Mouse (Mus musculus) lung, embryonic 15.5 days (tissue): Measurements from ENCODE around the gene Lrrfip1. TPM values are rescaled to one million over a fixed set of nuclear protein-coding genes. Genes with fewer than 3 reads are reported as not detected.

Experiments
- ATAC-seq: fragments of 200-750 bp; cut with Nextera tagmentation; 2 replicates; pipeline ENCODE4 v1.8.0; 2017; ENCODE audit warnings: moderate number of reproducible peaks, borderline replicate concordance; ENCODE audit not compliant: low FRiP score, low TSS enrichment; ENCODE audit errors: extremely low read depth
- H3K27ac ChIP-seq: fragments of 300-500 bp; sonication (generic); 2 replicates; pipeline ENCODE4 v1.5.1; 2015; ENCODE audit warnings: moderate library complexity, mild to moderate bottlenecking, inconsistent platforms
- H3K27me3 ChIP-seq: fragments of 300-500 bp; sonication (generic); 2 replicates; pipeline ENCODE4 v1.6.1; 2015; ENCODE audit warnings: inconsistent platforms
- H3K36me3 ChIP-seq: fragments of 300-500 bp; sonication (generic); 2 replicates; pipeline ENCODE4 v1.6.1; 2015; ENCODE audit warnings: inconsistent platforms
- H3K4me1 ChIP-seq: fragments of 300-500 bp; sonication (generic); 2 replicates; pipeline ENCODE4 v1.6.1; 2015; ENCODE audit warnings: inconsistent platforms
- H3K4me2 ChIP-seq: fragments of 300-500 bp; sonication (generic); 2 replicates; pipeline ENCODE4 v1.6.1; 2015; ENCODE audit warnings: inconsistent platforms, mild to moderate bottlenecking, moderate library complexity
- H3K4me3 ChIP-seq: fragments of 300-500 bp; sonication (generic); 2 replicates; pipeline ENCODE4 v1.5.1; 2015; ENCODE audit warnings: mild to moderate bottlenecking, inconsistent platforms
- H3K9ac ChIP-seq: fragments of 300-500 bp; sonication (generic); 2 replicates; pipeline ENCODE4 v1.6.1; 2015; ENCODE audit warnings: inconsistent platforms
- H3K9me3 ChIP-seq: fragments of 300-500 bp; sonication (generic); 2 replicates; pipeline ENCODE4 v1.6.1; 2016; ENCODE audit warnings: inconsistent platforms
- WGBS: fragments of 180-500 bp; shearing (Covaris S2); methylation state at CpG from one replicate; pipeline ENCODE4 v1.1.7; 2015; 5-methylcytosine and 5-hydroxymethylcytosine counted together
- polyA plus RNA-seq: library from polyadenylated mRNA; unstranded; fragments of >200 nt; fragmentation: Nextera tagmentation; extraction: Ambion mirVana; gene quantifications from 2 replicates; pipeline ENCODE4 v1.2.1, GENCODE M21; 2015

Lrrfip1 gene
- polyA plus RNA-seq, 1 experiment from 2014 or later, result 60.6 TPM

DNA sequence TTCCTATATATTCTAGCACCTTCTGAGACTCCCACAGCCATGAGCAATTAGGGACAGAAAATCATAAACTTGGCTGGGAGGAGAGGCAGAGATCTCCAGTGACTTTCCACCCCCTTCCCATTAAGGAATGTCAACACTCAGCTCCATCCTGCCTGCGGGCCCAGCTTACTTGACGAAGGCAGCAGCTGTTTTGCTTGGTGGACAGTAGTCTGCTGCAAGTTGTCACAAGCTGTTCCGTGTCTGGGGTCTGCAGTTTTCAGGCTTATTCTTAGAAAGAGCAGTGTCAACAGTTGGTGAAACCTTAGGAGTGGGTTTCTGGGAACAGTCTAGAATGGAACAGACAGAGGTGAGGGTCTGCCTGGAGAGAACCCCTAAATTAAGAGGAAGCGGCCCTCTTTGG lies 62.6 kb downstream of the Lrrfip1 start:
- no peak for ATAC-seq
- Histone ChIP-seq H3K4me3 (no peak overlapping the region), H3K27me3 (no peaks in the 10 kb centered on the region), H3K36me3 (no peaks in the 10 kb centered on the region), H3K4me1 (peaks cover 70% of the 10 kb centered on the region), H3K27ac (no peak overlapping the region), H3K4me2 (no peak overlapping the region), H3K9me3 (no peaks in the 10 kb centered on the region), H3K9ac (no peak overlapping the region)
- 33% methylated on average over 4 of the region's 4 CpGs for WGBS

DNA sequence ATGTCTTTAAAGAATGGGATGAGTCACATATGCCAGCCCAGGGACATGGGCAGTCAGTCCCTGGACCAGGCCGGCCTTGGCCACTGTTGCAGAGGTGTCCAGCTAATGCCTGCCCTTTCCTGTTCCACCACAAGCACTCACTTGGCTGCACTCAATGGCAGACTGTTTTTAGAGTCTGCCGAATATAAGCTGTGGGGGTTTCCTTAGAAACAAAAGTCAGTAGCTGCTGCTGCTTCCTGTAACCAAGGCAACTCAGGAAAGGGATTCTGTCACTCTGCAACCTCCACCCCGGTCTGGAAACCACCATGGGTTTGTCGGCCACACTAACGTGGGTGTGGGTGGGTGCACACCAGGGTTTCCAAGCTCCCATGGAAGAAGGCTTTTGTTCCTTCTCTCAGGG lies 63.8 kb downstream of the Lrrfip1 start:
- Histone ChIP-seq H3K36me3 (no peaks in the 10 kb centered on the region), H3K4me1 (peaks cover 67% of the 10 kb centered on the region), H3K27ac (peak overlapping the region; percentile 49), H3K27me3 (no peaks in the 10 kb centered on the region), H3K4me3 (no peak overlapping the region), H3K9ac (no peak overlapping the region), H3K4me2 (no peak overlapping the region), H3K9me3 (no peaks in the 10 kb centered on the region)
- WGBS, result 26% methylated on average over 5 of the region's 5 CpGs
- ATAC-seq, result peak; percentile 29; the same call in 1 of the 2 replicates

DNA sequence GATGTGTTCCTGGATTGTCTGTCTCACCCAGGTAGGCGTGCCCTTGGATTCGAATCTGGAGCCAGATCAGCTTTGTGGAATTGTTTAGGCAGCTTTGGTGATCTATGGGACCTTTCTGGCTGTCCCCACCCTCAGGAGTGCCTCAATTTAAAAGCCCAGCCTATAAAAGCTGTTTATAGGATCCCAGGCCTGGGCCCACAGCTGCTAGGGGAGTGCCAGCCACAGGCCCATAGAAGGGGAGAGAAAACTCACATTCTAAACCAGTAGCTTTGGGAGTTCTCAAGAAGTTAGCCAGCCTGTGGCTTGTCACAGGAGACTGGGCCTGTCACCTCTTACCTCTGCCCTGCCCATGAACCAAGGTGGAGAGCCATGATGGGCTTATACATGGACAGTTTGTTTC lies 65.5 kb downstream of the Lrrfip1 start:
- WGBS, result 84% methylated on average over 2 of the region's 2 CpGs
- no peak for ATAC-seq
- H3K9ac ChIP-seq, result no peak overlapping the region
- H3K4me1 ChIP-seq, result peaks cover 66% of the 10 kb centered on the region
- H3K9me3 ChIP-seq, result no peaks in the 10 kb centered on the region
- H3K4me3 ChIP-seq, result no peak overlapping the region
- no peaks in the 10 kb centered on the region for H3K27me3 ChIP-seq
- H3K36me3 ChIP-seq, result no peaks in the 10 kb centered on the region
- H3K27ac ChIP-seq, result no peak overlapping the region
- H3K4me2 ChIP-seq, result no peak overlapping the region

DNA sequence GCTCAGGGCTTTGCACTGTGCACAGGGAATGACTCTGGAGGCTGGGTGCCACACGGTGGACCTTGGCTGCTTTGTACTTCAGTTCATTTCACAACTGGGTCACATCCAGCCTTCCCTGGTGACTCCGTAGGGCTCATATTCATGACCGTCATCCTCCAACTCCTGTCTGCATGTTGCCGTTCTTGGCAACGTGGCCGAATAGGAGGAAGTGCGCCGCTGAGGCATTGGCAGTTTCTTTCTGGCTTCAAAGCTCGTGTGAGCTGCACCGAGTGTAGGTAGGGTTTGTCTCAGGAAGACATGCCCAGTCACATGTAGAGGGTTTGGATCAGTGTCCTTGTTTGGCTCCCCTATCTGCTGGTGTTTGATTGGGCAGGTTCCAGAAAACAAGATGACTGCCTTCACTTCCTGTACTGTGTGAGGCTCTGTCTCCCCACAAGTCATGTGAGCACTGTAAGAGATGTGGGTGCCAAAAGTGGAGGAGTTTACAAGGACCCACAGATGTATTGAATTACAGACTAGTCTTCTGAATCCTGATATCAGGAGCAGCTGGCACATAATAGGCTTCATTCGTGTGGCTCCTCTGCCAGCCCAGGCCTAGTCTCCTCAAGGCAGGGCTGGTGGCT lies 66.5 kb downstream of the Lrrfip1 start:
- H3K9ac ChIP-seq, result no peak overlapping the region
- 77% methylated on average over 11 of the region's 11 CpGs for WGBS
- no peak overlapping the region for H3K4me3 ChIP-seq
- no peaks in the 10 kb centered on the region; the same call in 1 of the 2 replicates for H3K36me3 ChIP-seq
- no peaks in the 10 kb centered on the region for H3K9me3 ChIP-seq
- no peak overlapping the region for H3K27ac ChIP-seq
- no peak for ATAC-seq
- H3K27me3 ChIP-seq, result no peaks in the 10 kb centered on the region
- peaks cover 63% of the 10 kb centered on the region for H3K4me1 ChIP-seq
- H3K4me2 ChIP-seq, result no peak overlapping the region

DNA sequence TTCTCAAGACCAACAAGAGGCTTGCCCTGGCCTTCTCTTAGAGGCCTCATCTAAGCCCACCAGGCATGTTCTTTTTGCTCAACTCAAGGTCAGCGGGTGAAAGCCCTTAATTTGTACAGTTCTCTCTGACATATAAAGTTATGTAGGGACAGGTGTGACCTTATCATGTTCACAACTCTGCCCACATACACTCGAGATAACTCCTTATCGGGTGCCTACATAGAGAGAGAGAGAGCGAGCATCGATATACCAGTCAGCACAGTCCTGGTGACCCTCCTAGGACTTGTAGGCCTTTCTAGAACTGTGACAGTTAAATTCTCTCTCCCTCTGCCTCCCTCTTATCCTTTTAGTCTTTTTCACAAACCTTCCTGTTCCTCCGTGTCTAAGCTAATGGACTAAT lies 67.5 kb downstream of the Lrrfip1 start:
- H3K27me3 ChIP-seq, result no peaks in the 10 kb centered on the region
- no peak overlapping the region for H3K9ac ChIP-seq
- 74% methylated on average over 6 of the region's 6 CpGs for WGBS
- ATAC-seq, result no peak
- H3K4me2 ChIP-seq, result no peak overlapping the region
- no peak overlapping the region for H3K27ac ChIP-seq
- no peak overlapping the region for H3K4me3 ChIP-seq
- H3K36me3 ChIP-seq, result no peaks in the 10 kb centered on the region; the same call in 1 of the 2 replicates
- H3K9me3 ChIP-seq, result no peaks in the 10 kb centered on the region
- H3K4me1 ChIP-seq, result peaks cover 53% of the 10 kb centered on the region

DNA sequence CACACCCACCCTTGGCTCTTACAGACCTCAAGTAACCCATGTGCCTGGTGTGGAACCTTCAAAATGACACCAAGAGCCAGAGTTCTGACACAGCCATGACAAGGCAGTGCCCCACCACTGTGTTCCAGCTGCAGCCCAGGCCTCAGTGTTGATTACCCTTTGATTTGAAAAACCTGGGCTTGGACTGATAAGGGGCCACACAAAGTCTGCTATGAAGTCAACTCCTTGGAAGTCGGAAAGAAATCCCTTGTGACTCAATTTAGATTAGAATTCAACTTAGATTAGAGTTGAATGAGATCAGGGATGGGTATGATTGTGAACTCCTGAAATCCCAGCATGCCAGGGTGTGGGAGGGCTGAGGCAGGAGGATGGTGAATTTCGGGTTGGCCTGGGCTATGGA lies 68.1 kb downstream of the Lrrfip1 start:
- H3K4me1 ChIP-seq, result peaks cover 48% of the 10 kb centered on the region
- no peaks in the 10 kb centered on the region; the same call in 1 of the 2 replicates for H3K36me3 ChIP-seq
- no peak overlapping the region for H3K27ac ChIP-seq
- H3K9ac ChIP-seq, result no peak overlapping the region
- no peaks in the 10 kb centered on the region for H3K9me3 ChIP-seq
- H3K27me3 ChIP-seq, result no peaks in the 10 kb centered on the region
- no peak overlapping the region for H3K4me3 ChIP-seq
- no peak overlapping the region for H3K4me2 ChIP-seq
- WGBS, result 67% methylated on average over 2 of the region's 2 CpGs
- ATAC-seq, result no peak

DNA sequence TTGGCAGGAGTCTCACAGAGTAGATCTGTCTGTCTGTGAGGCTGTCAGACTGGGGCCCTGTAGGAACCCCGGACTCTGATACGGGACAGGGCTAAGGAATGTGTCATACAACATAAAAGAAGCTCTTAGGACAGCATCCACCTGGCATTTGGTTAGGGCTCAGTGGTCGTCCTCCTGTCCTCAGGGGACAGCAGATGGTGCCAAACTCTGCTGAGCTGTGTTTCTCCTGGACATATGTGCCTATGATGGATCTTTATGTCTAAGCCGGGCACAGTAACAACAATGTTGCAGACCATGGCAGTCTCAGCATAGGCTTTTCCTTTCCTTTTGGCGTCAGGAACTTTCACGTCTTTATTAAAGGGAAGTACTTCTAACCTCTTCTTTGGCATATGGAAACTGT lies 69.2 kb downstream of the Lrrfip1 start:
- no peak overlapping the region for H3K4me2 ChIP-seq
- ATAC-seq, result no peak
- H3K9me3 ChIP-seq, result no peaks in the 10 kb centered on the region
- no peak overlapping the region for H3K9ac ChIP-seq
- no peak overlapping the region for H3K4me3 ChIP-seq
- H3K36me3 ChIP-seq, result no peaks in the 10 kb centered on the region; the same call in 1 of the 2 replicates
- WGBS, result 59% methylated on average over 6 of the region's 6 CpGs
- H3K27me3 ChIP-seq, result no peaks in the 10 kb centered on the region
- H3K27ac ChIP-seq, result no peak overlapping the region
- H3K4me1 ChIP-seq, result peaks cover 37% of the 10 kb centered on the region; the same call in 1 of the 2 replicates

DNA sequence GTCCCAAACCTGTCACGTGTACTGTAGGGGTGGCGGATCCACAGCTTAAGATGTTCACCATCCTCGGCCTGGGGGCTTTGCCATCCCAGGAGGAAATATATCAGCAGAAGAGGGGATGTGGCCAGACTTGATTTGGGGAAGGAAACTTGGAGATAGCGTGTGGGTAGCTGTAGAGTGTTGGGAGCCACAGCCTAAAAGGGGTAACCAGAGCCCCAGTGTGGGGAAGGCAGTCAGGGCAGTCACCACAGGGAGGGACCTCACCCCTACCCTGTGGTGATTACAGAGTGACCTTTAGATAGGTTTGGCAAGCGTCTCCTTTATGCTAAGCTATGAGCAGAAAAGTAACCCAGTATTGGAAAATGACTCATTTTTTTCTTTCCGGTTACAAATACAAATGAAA lies 71.0 kb downstream of the Lrrfip1 start:
- ATAC-seq, result no peak
- Histone ChIP-seq H3K4me2 (no peak overlapping the region), H3K9ac (no peak overlapping the region), H3K4me3 (no peak overlapping the region), H3K9me3 (no peaks in the 10 kb centered on the region), H3K36me3 (no peaks in the 10 kb centered on the region; the same call in 1 of the 2 replicates), H3K27ac (no peak overlapping the region), H3K4me1 (peaks cover 30% of the 10 kb centered on the region; the same call in 1 of the 2 replicates), H3K27me3 (no peaks in the 10 kb centered on the region)
- 85% methylated on average over 6 of the region's 6 CpGs for WGBS

DNA sequence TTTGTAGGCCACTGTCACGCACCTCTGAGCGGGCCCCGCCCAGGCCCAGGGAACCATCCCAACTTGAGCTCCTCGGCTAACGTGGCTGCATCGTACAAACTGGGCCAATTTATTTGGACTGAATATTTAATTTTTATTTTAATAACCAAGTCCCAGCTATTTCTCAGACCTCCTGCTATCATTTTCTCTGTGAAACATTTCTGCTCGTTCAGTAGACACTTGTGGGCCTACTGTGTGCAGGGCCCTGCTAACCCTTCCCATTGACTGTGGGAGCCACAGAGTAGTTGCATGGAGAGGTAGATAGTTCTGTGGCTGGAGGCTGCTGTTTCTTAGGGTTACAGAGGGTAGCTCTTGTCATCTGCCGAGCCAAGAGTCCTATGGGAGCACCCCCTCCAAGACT lies 72.0 kb downstream of the Lrrfip1 start:
- H3K9me3 ChIP-seq, result no peaks in the 10 kb centered on the region
- no peak overlapping the region for H3K4me2 ChIP-seq
- no peak overlapping the region for H3K4me3 ChIP-seq
- H3K27me3 ChIP-seq, result no peaks in the 10 kb centered on the region
- no peaks in the 10 kb centered on the region; the same call in 1 of the 2 replicates for H3K36me3 ChIP-seq
- H3K9ac ChIP-seq, result no peak overlapping the region
- no peak for ATAC-seq
- no peak overlapping the region for H3K27ac ChIP-seq
- WGBS, result 94% methylated on average over 8 of the region's 8 CpGs
- H3K4me1 ChIP-seq, result peaks cover 22% of the 10 kb centered on the region; the same call in 1 of the 2 replicates

DNA sequence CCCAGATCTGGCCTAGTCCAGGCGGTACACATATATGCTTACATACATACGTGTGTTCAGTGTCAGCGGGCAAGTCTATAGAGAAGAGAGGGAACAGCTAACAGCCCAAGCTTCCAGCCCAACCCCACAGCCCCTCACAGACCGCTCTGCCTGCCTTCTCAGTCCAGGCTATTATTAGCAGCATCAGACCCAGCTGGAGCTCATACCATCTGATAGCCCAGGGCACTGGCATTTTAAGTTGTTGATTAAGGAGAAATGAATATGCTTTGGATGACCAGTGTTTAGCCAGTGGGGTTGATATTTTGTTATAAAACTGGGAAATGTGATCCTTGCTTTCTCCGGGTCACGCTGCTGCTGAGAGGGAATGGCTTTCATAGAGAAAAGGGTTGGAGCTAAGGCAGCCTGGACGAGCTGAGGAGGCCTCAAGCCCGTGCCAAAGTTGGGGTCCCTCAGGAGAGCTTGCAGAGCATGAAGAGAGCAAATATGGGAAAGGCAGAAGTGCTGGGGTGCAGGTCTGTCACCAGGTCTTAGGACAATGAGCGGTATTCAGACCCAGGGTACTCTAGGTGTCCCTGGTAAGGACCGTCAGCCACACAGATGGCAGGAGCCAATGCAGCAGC lies 73.2 kb downstream of the Lrrfip1 start:
- WGBS, result 79% methylated on average over 10 of the region's 10 CpGs
- Histone ChIP-seq H3K4me2 (no peak overlapping the region), H3K36me3 (no peaks in the 10 kb centered on the region; the same call in 1 of the 2 replicates), H3K27ac (no peak overlapping the region), H3K4me1 (peaks cover 22% of the 10 kb centered on the region), H3K27me3 (no peaks in the 10 kb centered on the region), H3K9ac (no peak overlapping the region), H3K9me3 (no peaks in the 10 kb centered on the region), H3K4me3 (no peak overlapping the region)
- no peak for ATAC-seq

DNA sequence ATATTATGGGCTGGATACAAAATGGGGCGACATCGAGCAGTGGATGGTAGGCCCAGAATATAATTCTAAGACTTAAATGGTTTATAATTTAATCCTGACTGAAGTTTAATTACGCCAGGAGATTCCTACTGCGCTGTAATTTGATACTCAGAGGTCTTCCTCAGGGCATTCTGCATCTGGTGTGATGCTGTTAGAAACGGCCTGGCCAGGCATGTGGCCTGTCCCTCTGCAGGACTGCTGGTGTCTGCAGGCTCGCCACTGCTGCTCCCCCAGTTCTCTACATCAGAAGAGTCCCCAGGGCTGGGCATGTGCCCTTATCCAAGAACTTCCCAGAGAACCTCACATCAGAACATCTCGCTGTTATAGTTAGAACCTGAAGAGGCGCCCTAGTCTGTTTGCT lies 78.4 kb downstream of the Lrrfip1 start:
- H3K4me1 ChIP-seq, result peaks cover 34% of the 10 kb centered on the region
- H3K4me2 ChIP-seq, result no peak overlapping the region
- H3K9ac ChIP-seq, result no peak overlapping the region
- H3K4me3 ChIP-seq, result no peak overlapping the region
- H3K27ac ChIP-seq, result 0 out of 2 replicates have a peak overlapping the region, but pooled peaks have one; percentile 37
- H3K27me3 ChIP-seq, result no peaks in the 10 kb centered on the region
- peak; percentile 39; the same call in 1 of the 2 replicates for ATAC-seq
- no peaks in the 10 kb centered on the region for H3K9me3 ChIP-seq
- 57% methylated on average over 8 of the region's 8 CpGs for WGBS
- no peaks in the 10 kb centered on the region for H3K36me3 ChIP-seq

DNA sequence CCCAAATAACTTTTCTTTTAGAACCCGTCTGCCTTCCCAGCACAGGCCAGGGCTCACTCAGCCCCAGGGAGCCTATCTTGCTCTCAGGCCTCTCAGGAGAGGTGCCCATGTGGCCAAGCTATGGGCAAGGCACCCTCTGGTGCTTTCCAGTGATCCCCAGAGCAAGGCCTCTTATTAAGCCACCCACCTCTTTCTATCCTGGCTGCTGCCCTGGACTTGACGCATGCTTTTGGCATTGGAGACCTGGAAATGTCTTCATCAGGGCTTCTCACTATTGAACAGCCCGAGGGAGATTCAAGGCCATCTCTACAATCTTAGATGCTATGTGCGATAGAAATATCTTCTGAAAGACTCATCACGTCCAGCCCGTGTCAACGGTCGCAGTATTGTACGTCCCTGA lies 78.9 kb downstream of the Lrrfip1 start:
- Histone ChIP-seq H3K27ac (peak overlapping the region; percentile 37), H3K4me1 (peaks cover 34% of the 10 kb centered on the region), H3K4me3 (no peak overlapping the region), H3K4me2 (no peak overlapping the region), H3K9ac (no peak overlapping the region), H3K27me3 (no peaks in the 10 kb centered on the region), H3K9me3 (no peaks in the 10 kb centered on the region), H3K36me3 (no peaks in the 10 kb centered on the region)
- no peak for ATAC-seq
- WGBS, result 74% methylated on average over 9 of the region's 9 CpGs
